Mouse (Mus musculus): ENCODE data around the gene Smyd2. TPM values are rescaled to one million over a fixed set of nuclear protein-coding genes. Genes with fewer than 3 reads are reported as not detected.
A peak's percentile ranks its signal among the peaks of the same experiment; 100 is the strongest.

Smyd2 gene
- total RNA-seq, 4 experiments from 2014 or later, result 87.4 to 105 (median 91.9) TPM

DNA sequence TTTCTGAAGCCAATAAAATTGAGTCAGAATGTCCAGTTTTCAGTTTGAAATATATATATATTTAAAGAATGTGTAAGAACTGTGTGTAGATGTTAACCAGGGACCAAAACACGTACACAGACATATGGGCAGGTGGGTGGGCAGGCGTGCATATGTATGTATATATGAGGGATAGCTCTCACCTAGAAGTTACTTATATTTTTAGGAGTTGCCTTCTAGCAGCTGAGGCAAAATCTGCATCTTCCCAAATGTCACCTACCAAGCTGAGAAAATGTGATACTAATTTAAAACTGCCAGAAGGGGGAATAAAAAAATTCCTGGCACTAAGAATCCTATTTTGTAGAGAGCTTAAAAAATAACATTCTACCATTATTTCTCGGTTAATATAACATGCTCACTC is 2.4 kb downstream of the Smyd2 start:
- DNase-seq (ENCODE audit: low spot score in 2 of 2), result peak in 1 of 2 experiments; percentile 82

DNA sequence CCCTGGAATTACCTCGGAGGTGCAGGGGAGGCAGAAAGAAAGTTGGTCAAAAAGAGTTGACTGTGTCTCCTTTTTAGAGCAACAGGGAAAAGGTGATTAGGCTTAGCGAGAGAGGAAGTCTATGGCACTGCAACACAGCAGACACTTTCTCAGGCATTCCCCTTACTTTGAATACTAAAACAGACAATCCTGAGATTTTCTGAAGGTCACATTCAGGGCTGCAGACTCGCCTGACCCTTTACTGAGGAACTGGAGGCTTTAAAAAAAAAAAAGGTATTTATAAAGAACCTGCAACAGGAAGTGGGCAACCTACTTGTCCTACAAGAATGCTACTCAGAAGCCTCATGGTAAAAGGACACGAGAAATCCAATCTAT is 5.0 kb downstream of the Smyd2 start:
- DNase-seq (ENCODE audit: low spot score in 2 of 2), result no peak

DNA sequence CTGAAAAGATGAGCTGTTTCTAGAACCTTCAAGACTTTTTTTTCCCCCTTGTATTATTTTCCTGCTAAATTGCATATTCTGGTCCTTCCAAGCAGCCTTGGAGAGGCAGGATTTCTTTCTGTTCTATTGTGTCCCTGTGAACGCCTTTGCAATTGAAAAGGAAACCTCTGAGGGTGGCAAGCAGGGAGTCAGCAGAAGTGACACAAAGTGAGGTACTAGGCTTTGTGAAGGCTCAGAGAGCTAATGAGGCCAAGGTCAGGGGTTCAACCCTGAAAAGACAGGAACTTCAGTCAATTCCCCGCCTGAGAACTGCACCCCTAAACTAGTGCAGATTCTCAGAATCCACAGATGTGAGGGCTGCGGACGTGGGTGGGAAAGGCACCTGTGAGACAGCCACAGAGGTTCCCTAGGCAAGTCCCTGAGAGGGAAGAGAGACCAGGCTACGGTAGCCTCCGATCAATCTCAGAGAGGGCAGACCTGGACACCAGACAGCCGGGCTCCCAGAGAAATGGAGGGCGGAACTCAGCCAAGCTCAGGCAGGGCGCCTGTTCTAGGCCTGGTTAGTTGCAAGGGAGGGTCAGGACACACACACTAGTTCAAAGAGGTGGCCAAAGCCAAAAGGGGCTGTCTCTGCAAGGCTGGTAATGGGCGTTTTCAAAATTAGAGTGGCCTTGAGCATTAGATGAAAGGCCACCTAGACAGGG is 5.6 kb downstream of the Smyd2 start:
- no peak for DNase-seq (ENCODE audit: low spot score in 2 of 2)

DNA sequence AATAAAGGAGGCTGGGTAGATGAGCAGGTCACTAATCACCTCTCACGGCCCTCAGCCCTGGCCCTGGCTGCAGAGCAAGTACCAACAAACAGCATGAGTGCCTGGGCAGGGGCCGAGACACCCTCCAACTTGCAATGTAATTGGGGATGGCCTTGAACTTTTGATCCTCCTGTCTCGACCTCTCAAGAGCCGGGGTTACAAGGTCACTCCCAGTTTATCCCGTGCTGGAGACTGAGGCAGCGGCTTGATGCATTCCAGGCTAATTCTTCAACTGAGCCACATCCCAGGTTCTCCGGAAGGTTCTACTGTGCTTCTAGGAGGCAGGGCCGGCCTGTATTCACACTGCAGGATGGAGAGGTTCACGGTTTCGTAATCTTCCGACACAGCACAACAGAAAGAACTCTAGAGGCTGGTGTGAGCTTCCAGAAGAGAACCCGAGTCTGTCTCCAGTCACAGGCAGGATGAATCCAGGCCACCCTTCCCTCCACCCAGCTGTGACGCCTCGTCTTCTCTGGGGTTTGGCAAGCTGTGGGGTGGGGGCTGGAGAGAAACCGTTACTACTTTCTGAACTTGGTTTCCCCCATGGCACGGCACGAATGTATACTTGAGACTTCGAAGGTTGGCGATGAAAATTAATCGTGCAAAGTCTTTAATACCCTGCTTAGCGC is 8.9 kb downstream of the Smyd2 start:
- no peak for DNase-seq (ENCODE audit: low spot score in 2 of 2)

DNA sequence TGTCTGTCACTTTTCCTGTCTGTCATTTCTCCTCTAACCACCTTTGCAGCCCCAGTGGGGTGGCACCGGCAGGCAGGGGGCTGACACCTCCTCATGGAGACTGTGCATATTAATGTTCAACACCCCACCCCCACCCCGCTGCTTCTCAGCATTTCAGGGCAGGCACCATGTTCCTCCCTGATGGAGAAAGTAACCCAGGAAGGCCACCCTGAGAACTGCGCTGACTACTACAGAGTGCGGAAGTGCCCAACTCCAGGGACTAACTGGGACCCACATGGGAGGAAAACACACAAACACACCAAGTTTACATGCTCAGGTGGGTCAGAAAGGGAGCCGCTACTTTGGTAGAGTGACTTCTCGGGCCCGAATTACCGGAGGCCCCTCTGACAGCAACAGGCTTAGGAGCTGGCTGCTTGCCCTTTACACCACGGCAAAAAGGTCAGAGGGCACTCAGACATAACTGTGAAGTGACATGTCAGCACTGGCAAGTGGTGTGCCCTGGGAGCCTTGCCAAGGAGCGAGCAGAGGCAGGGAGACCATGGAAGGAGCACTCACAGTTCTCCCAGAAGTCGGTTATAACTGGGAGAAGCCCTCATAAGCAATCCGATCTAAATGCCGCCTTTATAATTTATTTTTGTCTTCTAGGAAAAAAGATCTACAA is 11.3 kb downstream of the Smyd2 start:
- no peak for DNase-seq (ENCODE audit: low spot score in 2 of 2)

DNA sequence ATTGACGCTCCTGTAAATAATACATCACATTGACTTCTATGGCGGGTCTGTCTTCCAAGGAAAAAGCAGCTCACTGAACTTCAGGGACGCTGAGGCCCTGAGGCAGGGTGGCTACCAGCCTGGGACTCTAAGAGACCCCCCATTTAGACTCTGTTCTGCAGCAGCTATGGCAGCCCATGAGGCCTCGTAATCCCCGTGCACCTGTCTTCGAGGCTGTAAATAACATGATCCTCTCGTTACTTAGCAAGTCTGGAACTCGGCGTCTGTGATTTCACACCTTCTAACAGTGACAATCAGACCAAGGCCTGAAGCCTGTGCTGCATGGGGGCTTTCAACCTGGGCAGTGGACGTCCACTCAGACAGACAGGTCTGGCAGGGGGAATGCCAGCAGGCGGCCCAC is 19.0 kb downstream of the Smyd2 start:
- DNase-seq (ENCODE audit: low spot score in 2 of 2), result no peak

DNA sequence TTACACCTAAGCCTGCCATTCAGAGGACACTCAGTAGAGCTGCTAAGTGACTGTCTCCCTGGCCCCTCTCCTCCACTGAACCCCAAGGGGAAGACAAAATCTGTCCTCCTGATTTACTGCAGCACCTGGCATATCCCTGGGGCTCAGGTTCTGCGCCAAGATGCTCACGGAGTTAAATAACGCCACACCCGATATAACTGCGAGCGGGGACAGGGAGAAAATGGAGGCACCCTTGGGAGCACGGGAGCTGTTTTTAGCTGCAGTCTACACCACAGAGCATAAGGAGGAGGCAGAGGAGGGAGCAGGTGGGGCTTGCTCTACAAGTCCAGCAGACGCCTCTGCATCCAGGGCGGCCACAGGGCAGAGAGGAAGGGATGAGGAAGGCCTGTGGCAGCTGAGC is 19.8 kb downstream of the Smyd2 start:
- no peak for DNase-seq (ENCODE audit: low spot score in 2 of 2)

DNA sequence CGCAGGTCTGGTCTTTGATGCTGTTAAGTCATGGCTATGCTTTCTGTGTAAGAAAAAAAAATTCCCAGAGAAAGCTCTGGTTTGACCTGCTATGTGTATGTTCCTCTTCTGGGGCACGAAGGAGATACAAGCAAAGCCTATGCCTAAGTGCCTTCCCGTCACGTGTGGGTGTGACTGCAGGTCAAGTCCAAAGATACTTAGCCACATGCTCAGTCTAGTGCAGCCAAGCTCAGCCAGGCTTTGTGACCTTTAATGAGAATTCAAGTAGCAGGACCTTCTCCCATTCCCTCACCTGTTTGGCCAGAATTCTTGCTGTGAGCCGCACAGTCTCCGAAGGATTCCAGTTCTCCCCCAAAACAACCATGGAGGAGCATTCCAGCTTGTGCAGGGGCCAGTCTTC is 22.6 kb downstream of the Smyd2 start:
- DNase-seq (ENCODE audit: low spot score in 2 of 2), result no peak

DNA sequence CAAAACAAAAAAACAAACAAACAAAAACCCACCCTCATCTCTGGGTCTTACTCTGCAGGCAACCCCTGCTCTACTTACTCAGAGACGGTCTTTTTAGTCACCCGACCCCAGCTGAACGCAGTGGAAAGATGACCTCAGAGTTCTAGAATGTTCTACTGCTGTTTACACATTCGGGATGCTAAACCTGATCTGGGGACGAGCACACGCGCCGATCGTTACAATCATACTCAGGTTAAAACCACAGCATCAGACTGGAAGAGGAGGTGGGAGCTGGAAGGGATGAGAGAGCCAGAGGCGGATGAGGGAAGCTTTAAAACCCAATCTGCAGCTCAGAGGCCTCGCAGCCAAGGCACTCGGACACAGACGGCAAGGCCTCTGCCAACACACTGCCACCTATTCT is 23.5 kb downstream of the Smyd2 start:
- DNase-seq (ENCODE audit: low spot score in 2 of 2), result no peak

DNA sequence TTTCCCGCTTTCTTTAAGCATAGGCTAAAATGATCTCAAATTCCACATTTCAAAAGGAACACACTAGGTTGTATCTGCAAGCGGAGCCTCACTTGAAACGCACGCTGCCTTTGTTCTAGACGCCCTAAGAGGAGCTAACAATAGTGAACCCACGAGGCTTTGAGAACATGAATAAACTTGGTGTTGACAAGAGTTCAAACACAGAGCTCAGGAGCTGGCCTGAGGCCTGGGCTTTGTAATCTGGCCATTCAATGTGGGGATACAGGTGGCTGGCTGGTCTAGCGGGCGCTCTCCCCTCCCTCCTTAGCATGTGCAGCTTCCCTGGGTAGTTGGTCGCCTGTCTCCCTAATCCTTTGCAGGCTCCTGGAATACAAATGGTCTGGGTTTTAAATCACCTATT is 24.3 kb downstream of the Smyd2 start:
- DNase-seq (ENCODE audit: low spot score in 2 of 2), result no peak

DNA sequence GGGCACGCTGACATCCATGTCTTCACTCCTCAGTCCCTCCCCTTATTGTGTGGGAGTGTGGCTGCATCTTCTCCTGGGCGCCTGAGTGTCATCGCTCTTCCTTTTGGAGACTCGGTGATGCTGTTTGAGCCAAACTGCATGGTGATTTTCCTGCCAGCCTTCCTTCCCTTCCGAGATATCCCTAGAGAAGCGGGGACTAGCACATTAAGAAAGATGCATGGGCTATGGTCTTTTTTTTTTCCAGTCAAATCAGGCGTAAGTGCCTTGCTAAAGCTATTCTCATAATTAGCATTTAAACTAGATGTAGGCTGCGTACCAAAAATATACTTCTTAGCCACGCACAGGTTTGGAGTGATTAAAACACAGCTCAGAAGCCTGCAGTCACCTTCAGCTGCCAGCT is 28.0 kb downstream of the Smyd2 start:
- DNase-seq (ENCODE audit: low spot score in 2 of 2), result no peak

DNA sequence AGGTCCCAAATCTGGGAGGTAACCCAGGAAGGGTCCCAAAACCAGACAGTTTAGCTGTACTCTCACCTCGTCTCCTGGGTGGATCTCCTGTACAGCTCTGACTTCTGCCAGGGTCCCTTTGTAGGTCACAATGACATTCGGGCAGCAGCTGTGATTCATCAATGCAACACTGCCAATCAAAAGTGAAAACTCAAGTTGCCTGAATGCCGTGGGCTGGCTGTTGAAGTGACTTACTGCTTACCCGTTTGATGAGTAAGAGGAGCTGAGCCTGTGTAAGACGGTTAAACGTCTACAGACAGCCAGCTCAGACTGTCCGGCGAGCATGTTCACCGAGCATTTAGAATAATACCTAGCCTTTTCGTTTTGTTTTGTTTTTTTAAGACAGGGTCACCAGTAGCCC is 33.4 kb downstream of the Smyd2 start:
- no peak for DNase-seq (ENCODE audit: low spot score in 2 of 2)

DNA sequence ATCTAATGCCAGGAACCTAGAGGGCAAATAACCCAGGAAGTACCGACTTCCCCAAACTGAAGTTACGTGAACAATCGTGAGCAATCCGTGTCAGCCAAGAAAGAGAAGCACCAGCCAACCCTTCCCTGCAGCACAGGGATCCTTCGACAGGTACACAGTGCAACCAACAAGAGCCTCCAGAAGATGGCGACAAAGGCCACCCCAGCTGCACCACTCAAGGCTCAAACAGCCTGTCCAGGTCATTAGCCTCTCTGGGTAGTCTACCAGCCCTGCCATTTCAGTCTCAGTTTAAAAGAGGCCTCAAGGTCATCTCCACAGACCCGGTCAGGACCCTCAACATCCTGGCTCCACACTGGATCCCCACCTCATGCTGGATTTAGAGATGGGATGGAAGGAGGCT is 34.6 kb downstream of the Smyd2 start:
- peak in 1 of 2 experiments; percentile 41 for DNase-seq (ENCODE audit: low spot score in 2 of 2)

DNA sequence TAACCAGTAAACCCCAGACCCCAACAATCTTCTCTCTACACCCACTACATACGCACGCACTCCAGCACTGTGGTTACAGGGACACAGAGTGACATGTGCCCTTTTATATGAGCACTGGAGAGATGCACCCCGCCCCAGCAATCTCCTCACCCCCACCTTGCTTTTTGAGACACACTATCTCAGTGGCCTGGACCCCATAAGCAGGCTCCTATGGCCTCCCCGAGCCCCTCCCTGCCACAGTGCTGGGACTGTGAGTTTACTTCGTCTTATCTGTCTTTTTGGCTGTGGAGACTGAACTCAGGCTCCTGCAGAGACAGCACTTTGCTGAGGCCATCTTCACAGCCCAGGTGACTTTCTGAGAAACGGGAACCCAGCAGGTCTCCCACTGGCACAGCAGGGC is 36.2 kb downstream of the Smyd2 start:
- no peak for DNase-seq (ENCODE audit: low spot score in 2 of 2)

DNA sequence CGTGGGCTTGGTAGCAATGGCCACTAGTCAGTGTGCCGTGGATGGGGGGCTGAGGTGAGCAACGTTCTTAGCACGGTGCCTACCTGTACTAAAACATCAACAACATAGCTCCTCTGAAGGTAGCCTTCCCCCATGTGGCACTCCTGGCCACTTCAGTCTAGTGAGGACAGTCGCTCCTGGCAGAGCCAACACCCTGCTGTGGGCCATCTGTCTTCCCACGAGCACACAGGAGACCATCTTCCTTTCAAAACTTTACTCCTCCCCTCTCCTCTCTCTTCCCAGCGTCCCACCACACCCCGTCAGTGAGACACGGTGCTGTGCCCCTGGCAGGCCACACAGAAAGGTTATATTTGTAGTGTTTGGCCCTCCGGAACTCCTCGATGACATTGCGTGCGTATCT is 37.2 kb downstream of the Smyd2 start:
- DNase-seq (ENCODE audit: low spot score in 2 of 2), result no peak

DNA sequence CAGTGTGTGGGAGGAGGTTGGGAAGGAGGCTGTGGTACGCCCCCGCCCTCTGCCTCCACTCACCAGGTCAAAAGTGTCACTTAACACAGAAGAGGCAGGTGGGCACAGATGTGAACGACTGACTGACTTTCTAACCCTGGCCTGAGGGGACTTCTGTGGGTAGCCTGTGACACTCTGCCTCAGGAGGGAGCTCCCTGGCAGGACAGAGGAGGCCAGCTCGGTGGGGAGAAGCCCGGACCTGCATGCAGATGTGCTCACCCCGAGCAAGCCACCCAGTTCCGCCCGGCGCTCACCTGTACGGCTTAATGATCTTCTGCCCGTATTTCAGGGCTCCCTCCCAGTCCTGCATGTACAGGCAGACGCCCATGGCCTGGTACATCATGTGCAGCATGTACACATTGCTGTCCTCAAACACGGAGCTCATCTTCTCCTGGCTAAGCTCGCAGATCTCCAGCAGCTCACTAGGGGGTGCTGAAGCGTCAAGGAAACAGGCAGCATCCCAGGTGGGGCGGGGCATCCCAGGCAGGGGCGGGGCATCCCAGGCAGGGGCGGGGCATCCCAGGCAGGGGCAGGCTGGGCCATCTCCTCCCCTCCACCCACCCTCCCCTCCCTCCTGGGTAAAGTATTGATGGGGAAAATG is 38.5 kb downstream of the Smyd2 start:
- peak; percentile 23 to 52 for DNase-seq (ENCODE audit: low spot score in 2 of 2)

DNA sequence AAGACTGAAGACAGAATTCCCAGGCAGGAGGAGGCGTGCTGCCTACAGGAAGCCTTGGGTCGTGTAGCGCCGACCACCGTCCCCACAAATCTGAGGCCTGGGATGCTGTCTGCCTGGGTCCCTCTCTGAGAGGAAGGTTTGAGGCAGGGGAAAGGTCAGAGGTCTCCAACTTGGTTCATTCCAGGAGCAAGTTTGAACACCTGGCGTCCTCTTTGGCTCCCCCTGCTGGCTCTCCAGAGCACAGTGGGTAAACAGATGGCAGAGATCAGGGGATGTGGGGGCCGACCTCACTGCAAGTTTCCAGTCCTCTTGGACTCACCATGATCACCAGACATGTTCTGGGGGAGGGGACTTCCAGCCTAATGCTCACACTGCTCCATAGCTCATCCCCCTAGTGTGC is 39.3 kb downstream of the Smyd2 start:
- DNase-seq (ENCODE audit: low spot score in 2 of 2), result no peak

DNA sequence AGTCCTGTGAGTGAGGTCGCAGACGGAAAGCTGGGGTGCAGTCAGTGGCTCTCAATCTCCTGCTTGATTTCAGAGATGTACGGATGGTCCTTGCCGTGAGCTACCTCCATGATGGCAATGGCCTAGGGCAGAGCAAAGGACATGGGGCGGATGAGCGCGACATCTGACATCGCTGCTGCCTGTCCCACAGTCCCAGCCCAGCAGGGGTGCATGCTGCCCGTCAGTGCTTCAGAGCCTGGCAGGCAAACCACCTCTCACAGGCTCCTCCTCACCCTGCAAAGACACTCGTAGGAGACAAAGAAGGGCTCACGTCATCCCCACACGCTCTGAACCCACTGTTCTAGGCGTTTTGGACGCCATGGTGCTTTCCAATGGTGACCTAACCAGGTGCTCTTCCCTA is 41.4 kb downstream of the Smyd2 start:
- DNase-seq (ENCODE audit: low spot score in 2 of 2), result no peak

DNA sequence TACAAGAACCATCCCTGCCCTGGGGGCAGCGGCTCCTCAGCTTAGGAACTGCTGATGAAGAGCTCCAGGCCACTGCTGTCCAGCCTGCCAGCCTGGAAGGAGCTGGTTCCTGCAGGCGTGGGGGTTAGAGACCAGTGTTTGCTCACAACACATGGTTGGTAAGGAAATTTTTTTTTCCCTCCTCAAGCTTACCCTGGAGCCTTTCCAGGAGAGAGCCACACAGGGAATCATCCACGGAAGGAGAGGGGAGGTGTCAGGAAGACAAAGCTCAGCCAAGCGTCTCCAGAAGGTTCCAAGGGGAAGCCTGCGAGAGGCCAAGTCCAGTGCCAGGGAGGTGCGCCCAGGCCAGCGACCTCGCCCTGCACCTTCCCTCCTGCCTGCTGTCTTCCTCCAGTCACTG is 42.2 kb downstream of the Smyd2 start:
- DNase-seq (ENCODE audit: low spot score in 2 of 2), result no peak

DNA sequence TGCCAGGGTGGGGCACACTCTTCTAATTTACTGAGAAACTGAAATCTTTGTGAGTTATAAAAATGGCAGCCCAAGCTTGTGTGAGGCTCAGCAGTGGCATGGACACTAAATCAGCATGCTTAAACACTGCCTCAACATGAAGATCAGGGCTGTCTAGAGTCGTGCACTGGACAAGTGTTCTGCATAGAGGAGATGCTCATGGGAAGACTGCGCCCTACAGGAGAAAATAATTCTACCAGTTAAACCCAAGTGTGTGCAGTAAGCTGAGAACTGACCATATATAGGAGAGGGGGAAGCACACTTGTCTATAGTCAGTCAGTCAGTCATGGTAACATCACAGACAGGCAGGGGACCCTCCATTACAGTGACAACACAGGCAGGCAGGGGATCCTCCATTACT is 43.0 kb downstream of the Smyd2 start:
- DNase-seq (ENCODE audit: low spot score in 2 of 2), result no peak

DNA sequence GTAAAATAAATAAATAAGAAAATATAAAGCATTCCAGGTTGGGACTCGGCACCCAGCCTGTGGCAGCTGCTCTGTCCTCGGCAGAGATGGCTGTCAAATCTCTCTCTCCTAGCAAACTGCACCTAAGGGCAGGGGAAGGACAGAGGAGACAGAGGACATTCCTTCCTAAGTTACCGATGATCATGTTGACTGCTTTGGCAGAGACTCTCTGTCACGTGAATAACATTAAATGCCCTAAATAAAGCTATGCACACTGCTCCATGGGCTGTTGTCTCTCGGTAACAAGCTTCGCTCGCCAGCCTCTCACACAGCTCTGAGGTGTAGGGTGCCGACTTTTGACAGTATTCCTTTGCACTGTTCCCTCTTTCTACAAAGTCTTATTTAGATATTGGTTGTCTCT is 46.0 kb downstream of the Smyd2 start:
- no peak for DNase-seq (ENCODE audit: low spot score in 2 of 2)

DNA sequence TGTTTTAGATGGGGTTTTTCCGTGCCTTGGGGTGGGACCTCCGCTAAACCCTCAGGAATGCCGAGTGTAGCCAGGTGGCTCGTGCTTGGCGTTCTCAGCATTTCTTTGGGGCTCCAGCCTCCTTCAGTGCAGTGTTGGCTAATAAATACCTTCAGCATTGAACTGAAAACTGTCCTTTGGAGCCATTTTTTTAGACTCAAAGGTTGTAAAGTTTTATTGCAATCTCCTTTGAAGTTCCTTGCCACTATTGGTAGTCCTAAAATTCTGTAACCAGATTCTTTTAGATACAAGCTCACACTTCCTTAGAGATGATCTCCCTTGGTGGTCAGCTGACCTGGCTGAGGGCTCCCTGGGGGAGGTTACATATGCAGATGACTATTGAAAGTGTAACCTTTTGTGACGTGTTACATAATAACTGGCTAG is 46.7 kb downstream of the Smyd2 start:
- DNase-seq (ENCODE audit: low spot score in 2 of 2), result no peak

Data from left cerebral cortex, adult 8-10 months (tissue).